Mouse (Mus musculus) neural tube, embryonic 12.5 days (tissue): ENCODE data around the gene Ganc. TPM values are rescaled to one million over a fixed set of nuclear protein-coding genes. Genes with fewer than 3 reads are reported as not detected.

ENCODE experiments used
- ATAC-seq: fragments of 200-750 bp; cut with Nextera tagmentation; 2 replicates; pipeline ENCODE4 v1.8.0; 2017; ENCODE audit warnings: low read depth, mild to moderate bottlenecking, moderate TSS enrichment, moderate library complexity; ENCODE audit not compliant: low FRiP score
- H3K27ac ChIP-seq: fragments of 300-500 bp; sonication (generic); 2 replicates; pipeline ENCODE4 v1.5.1; 2016
- H3K27me3 ChIP-seq: fragments of 300-500 bp; sonication (generic); replicated peaks from 2 replicates; pipeline ENCODE4 v1.6.1; 2016; ENCODE audit warnings: mild to moderate bottlenecking
- H3K36me3 ChIP-seq: fragments of 300-500 bp; sonication (generic); 2 replicates; pipeline ENCODE4 v1.6.1; 2016; ENCODE audit warnings: mild to moderate bottlenecking
- H3K4me1 ChIP-seq: fragments of 300-500 bp; sonication (generic); 2 replicates; pipeline ENCODE4 v1.6.1; 2016
- H3K4me2 ChIP-seq: fragments of 300-500 bp; sonication (generic); replicated peaks from 2 replicates; pipeline ENCODE4 v1.6.1; 2016; ENCODE audit warnings: mild to moderate bottlenecking
- H3K4me3 ChIP-seq: fragments of 300-500 bp; sonication (generic); 2 replicates; pipeline ENCODE4 v1.5.1; 2016
- H3K9ac ChIP-seq: fragments of 300-500 bp; sonication (generic); 2 replicates; pipeline ENCODE4 v1.6.1; 2016; ENCODE audit warnings: mild to moderate bottlenecking
- H3K9me3 ChIP-seq: fragments of 300-500 bp; sonication (generic); 2 replicates; pipeline ENCODE4 v1.6.1; 2016; ENCODE audit warnings: mild to moderate bottlenecking
- whole genome bisulfite sequencing: fragments of 180-500 bp; shearing (Covaris S2); methylation state at CpG from one replicate; pipeline ENCODE4 v1.1.7; 2016; 5-methylcytosine and 5-hydroxymethylcytosine counted together
- polyA plus RNA-seq: library from polyadenylated mRNA; unstranded; fragments of >200 nt; fragmentation: Nextera tagmentation; extraction: Ambion mirVana; gene quantifications from 2 replicates; pipeline ENCODE4 v1.2.1, GENCODE M21; 2016

Gene Ganc
- polyA plus RNA-seq, 1 experiment from 2014 or later: 10.6 TPM

GRCm38 (mm10) chr2:120481921-120482320 lies 78.2 kb downstream of the Ganc start:
- Histone ChIP-seq H3K4me3 (no peak overlapping the region), H3K4me2 (no peak overlapping the region), H3K27ac (no peak overlapping the region), H3K9me3 (no peaks in the 10 kb centered on the region), H3K36me3 (no peaks in the 10 kb centered on the region), H3K9ac (no peak overlapping the region), H3K4me1 (no peaks in the 10 kb centered on the region), H3K27me3 (no peaks in the 10 kb centered on the region)
- no peak for ATAC-seq
- 78% methylated on average over 8 of the region's 8 CpGs for WGBS

GRCm38 (mm10) chr2:120482506-120483389 lies 79.1 kb downstream of the Ganc start:
- no peak for ATAC-seq
- 83% methylated on average over 8 of the region's 8 CpGs for WGBS
- H3K4me1 ChIP-seq: no peaks in the 10 kb centered on the region
- H3K27ac ChIP-seq: no peak overlapping the region
- H3K9ac ChIP-seq: no peak overlapping the region
- H3K27me3 ChIP-seq: no peaks in the 10 kb centered on the region
- no peak overlapping the region for H3K4me3 ChIP-seq
- H3K4me2 ChIP-seq: no peak overlapping the region
- no peaks in the 10 kb centered on the region for H3K9me3 ChIP-seq
- no peaks in the 10 kb centered on the region for H3K36me3 ChIP-seq

- H3K27ac ChIP-seq: no peak overlapping the region
- H3K27me3 ChIP-seq: no peaks in the 10 kb centered on the region
- WGBS: 94% methylated on average over 3 of the region's 3 CpGs
- H3K4me1 ChIP-seq: no peaks in the 10 kb centered on the region
- H3K4me3 ChIP-seq: no peak overlapping the region
- H3K4me2 ChIP-seq: no peak overlapping the region
- H3K36me3 ChIP-seq: no peaks in the 10 kb centered on the region
- no peak for ATAC-seq
- H3K9me3 ChIP-seq: no peaks in the 10 kb centered on the region
- H3K9ac ChIP-seq: no peak overlapping the region
These were observed 80.5 kb downstream of the Ganc start for GRCm38 (mm10) chr2:120484241-120484640.

GRCm38 (mm10) chr2:120493254-120493653 lies 89.6 kb downstream of the Ganc start:
- WGBS: 76% methylated on average over 4 of the region's 4 CpGs
- no peaks in the 10 kb centered on the region for H3K9me3 ChIP-seq
- no peak for ATAC-seq

GRCm38 (mm10) chr2:120496511-120496910 lies 92.8 kb downstream of the Ganc start:
- Histone ChIP-seq H3K27ac (no peak overlapping the region), H3K4me1 (peaks cover 7% of the 10 kb centered on the region), H3K36me3 (no peaks in the 10 kb centered on the region), H3K9me3 (no peaks in the 10 kb centered on the region), H3K4me2 (no peak overlapping the region), H3K9ac (no peak overlapping the region), H3K27me3 (no peaks in the 10 kb centered on the region), H3K4me3 (no peak overlapping the region)
- WGBS: 86% methylated on average over 3 of the region's 3 CpGs
- ATAC-seq: no peak

More at GRCm38 (mm10) chr2:120493254-120493653, 89.6 kb downstream of the Ganc start:
- Histone ChIP-seq H3K4me3 (no peak overlapping the region), H3K4me1 (no peaks in the 10 kb centered on the region), H3K27me3 (no peaks in the 10 kb centered on the region), H3K27ac (no peak overlapping the region), H3K36me3 (no peaks in the 10 kb centered on the region), H3K4me2 (no peak overlapping the region), H3K9ac (no peak overlapping the region)

- H3K36me3 ChIP-seq: peaks cover 7% of the 10 kb centered on the region
- peaks cover 8% of the 10 kb centered on the region for H3K4me1 ChIP-seq
- H3K27me3 ChIP-seq: no peaks in the 10 kb centered on the region
- no peak overlapping the region for H3K9ac ChIP-seq
- no peak overlapping the region for H3K27ac ChIP-seq
- WGBS: 85% methylated on average over 6 of the region's 6 CpGs
- no peak for ATAC-seq
- H3K4me2 ChIP-seq: no peak overlapping the region
- no peak overlapping the region for H3K4me3 ChIP-seq
- no peaks in the 10 kb centered on the region for H3K9me3 ChIP-seq
These were observed 96.3 kb downstream of the Ganc start for GRCm38 (mm10) chr2:120499971-120500471.

GRCm38 (mm10) chr2:120501136-120501918 lies 97.6 kb downstream of the Ganc start:
- Histone ChIP-seq H3K9ac (peak overlapping the region; percentile 14; the same call in 1 of the 2 replicates), H3K36me3 (peaks cover 19% of the 10 kb centered on the region), H3K27ac (no peak overlapping the region), H3K9me3 (no peaks in the 10 kb centered on the region), H3K4me2 (no peak overlapping the region), H3K27me3 (no peaks in the 10 kb centered on the region), H3K4me1 (peaks cover 8% of the 10 kb centered on the region), H3K4me3 (no peak overlapping the region)
- WGBS: 37% methylated on average over 17 of the region's 17 CpGs
- no peak for ATAC-seq

- H3K36me3 ChIP-seq: peaks cover 21% of the 10 kb centered on the region
- no peak overlapping the region for H3K9ac ChIP-seq
- no peak overlapping the region for H3K27ac ChIP-seq
- no peak overlapping the region for H3K4me2 ChIP-seq
- H3K27me3 ChIP-seq: no peaks in the 10 kb centered on the region
- ATAC-seq: no peak
- H3K4me3 ChIP-seq: no peak overlapping the region
- no peaks in the 10 kb centered on the region for H3K9me3 ChIP-seq
- peaks cover 8% of the 10 kb centered on the region for H3K4me1 ChIP-seq
- 63% methylated on average over 13 of the region's 13 CpGs for WGBS
These were observed 98.4 kb downstream of the Ganc start for GRCm38 (mm10) chr2:120501931-120502604.

- 77% methylated on average over 3 of the region's 3 CpGs for WGBS
- Histone ChIP-seq H3K9me3 (no peaks in the 10 kb centered on the region), H3K4me3 (no peak overlapping the region), H3K27ac (no peak overlapping the region), H3K36me3 (peaks cover 21% of the 10 kb centered on the region), H3K9ac (no peak overlapping the region), H3K4me2 (no peak overlapping the region), H3K4me1 (peaks cover 8% of the 10 kb centered on the region), H3K27me3 (no peaks in the 10 kb centered on the region)
- ATAC-seq: no peak
These were observed 98.9 kb downstream of the Ganc start for GRCm38 (mm10) chr2:120502605-120502990.

GRCm38 (mm10) chr2:120503094-120503493 lies 99.4 kb downstream of the Ganc start:
- Histone ChIP-seq H3K27me3 (no peaks in the 10 kb centered on the region), H3K4me1 (peaks cover 8% of the 10 kb centered on the region), H3K27ac (no peak overlapping the region), H3K4me2 (no peak overlapping the region), H3K9me3 (no peaks in the 10 kb centered on the region), H3K36me3 (peaks cover 22% of the 10 kb centered on the region), H3K4me3 (no peak overlapping the region), H3K9ac (no peak overlapping the region)
- no peak for ATAC-seq
- WGBS: 95% methylated on average over 6 of the region's 6 CpGs

GRCm38 (mm10) chr2:120503992-120504391 lies 100.3 kb downstream of the Ganc start:
- Histone ChIP-seq H3K27ac (no peak overlapping the region), H3K9me3 (no peaks in the 10 kb centered on the region), H3K36me3 (peaks cover 30% of the 10 kb centered on the region), H3K27me3 (no peaks in the 10 kb centered on the region), H3K4me2 (no peak overlapping the region), H3K9ac (no peak overlapping the region), H3K4me3 (no peak overlapping the region), H3K4me1 (peaks cover 8% of the 10 kb centered on the region)
- 82% methylated on average over 5 of the region's 5 CpGs for WGBS
- no peak for ATAC-seq
